Mouse (Mus musculus) kidney, postnatal 0 days (tissue): ENCODE measurements around the gene Gm20388. TPM values are rescaled to one million over a fixed set of nuclear protein-coding genes. Genes with fewer than 3 reads are reported as not detected.

ENCODE experiments used
- ATAC-seq: fragments of 200-750 bp; cut with Nextera tagmentation; replicated peaks from 2 replicates; pipeline ENCODE4 v1.8.0; 2017; ENCODE audit warnings: low read depth, moderate number of reproducible peaks, moderate TSS enrichment, moderate library complexity; ENCODE audit not compliant: low FRiP score
- DNase-seq: peaks from one replicate; pipeline ENCODE4 v3.0.0-alpha.2; 2016; ENCODE audit warnings: low spot score
- H3K27ac ChIP-seq: fragments of 300-500 bp; sonication (generic); 2 replicates; pipeline ENCODE4 v1.5.1; 2014; ENCODE audit warnings: mild to moderate bottlenecking
- H3K27me3 ChIP-seq: fragments of 300-500 bp; sonication (generic); 2 replicates; pipeline ENCODE4 v1.6.1; 2014; ENCODE audit warnings: low read length, mixed read lengths; ENCODE audit not compliant: insufficient read depth
- H3K36me3 ChIP-seq: fragments of 300-500 bp; sonication (generic); 2 replicates; pipeline ENCODE4 v1.6.1; 2014; ENCODE audit warnings: low read length, mixed read lengths; ENCODE audit not compliant: insufficient read depth
- H3K4me1 ChIP-seq: fragments of 300-500 bp; sonication (generic); replicated peaks from 2 replicates; pipeline ENCODE4 v1.6.1; 2014; ENCODE audit warnings: antibody characterized with exemption, low read length, mixed read lengths; ENCODE audit not compliant: insufficient read depth
- H3K4me2 ChIP-seq: fragments of 300-500 bp; sonication (generic); 2 replicates; pipeline ENCODE4 v1.6.1; 2014; ENCODE audit warnings: mild to moderate bottlenecking, low read length, moderate library complexity, mixed read lengths
- H3K4me3 ChIP-seq: fragments of 300-500 bp; sonication (generic); replicated peaks from 2 replicates; pipeline ENCODE4 v1.5.1; 2014; ENCODE audit warnings: low read depth, low read length
- H3K9ac ChIP-seq: fragments of 300-500 bp; sonication (generic); 2 replicates; pipeline ENCODE4 v1.6.1; 2014; ENCODE audit warnings: low read depth, low read length
- H3K9me3 ChIP-seq: fragments of 300-500 bp; sonication (generic); replicated peaks from 2 replicates; pipeline ENCODE4 v1.6.1; 2016; ENCODE audit warnings: low read length, inconsistent platforms, mixed read lengths
- CTCF ChIP-seq: IDR thresholded peaks from 2 replicates; pipeline ENCODE4 v1.5.1; 2016; ENCODE audit warnings: antibody characterized with exemption, low read depth, mild to moderate bottlenecking, moderate library complexity
- WGBS: fragments of 180-500 bp; shearing (Covaris S2); extraction: QIAGEN DNeasy Blood & Tissue Kit; methylation state at CpG from one replicate; pipeline ENCODE4 v1.1.7; 2014; 5-methylcytosine and 5-hydroxymethylcytosine counted together
- polyA plus RNA-seq: library from polyadenylated mRNA; unstranded; fragments of >200 nt; fragmentation: Nextera tagmentation; extraction: Ambion mirVana; gene quantifications from 2 replicates; pipeline ENCODE4 v1.2.1, GENCODE M21; 2015

Gene Gm20388
- polyA plus RNA-seq, 1 experiment from 2014 or later, result not detected

GRCm38 (mm10) chr8:120563851-120564837 lies 653.5 kb downstream of the Gm20388 start:
- Histone ChIP-seq H3K27ac (peak overlapping the region; percentile 74), H3K4me1 (peaks cover 28% of the 10 kb centered on the region), H3K9ac (no peak overlapping the region), H3K4me2 (peak overlapping the region; percentile 1; the same call in 1 of the 2 replicates), H3K27me3 (no peaks in the 10 kb centered on the region), H3K36me3 (peaks cover 30% of the 10 kb centered on the region), H3K9me3 (no peaks in the 10 kb centered on the region), H3K4me3 (no peak overlapping the region)
- no peak; the same call in 1 of the 2 replicates for TF ChIP-seq CTCF
- 22% methylated on average over 20 of the region's 20 CpGs for WGBS
- ATAC-seq (peak; percentile 53), DNase-seq (peak; percentile 90)

- no peak overlapping the region for H3K4me2 ChIP-seq
- no peak overlapping the region for H3K4me3 ChIP-seq
- H3K9me3 ChIP-seq, result no peaks in the 10 kb centered on the region
- no peak overlapping the region for H3K9ac ChIP-seq
- H3K4me1 ChIP-seq, result peaks cover 22% of the 10 kb centered on the region
- no peak overlapping the region for H3K27ac ChIP-seq
- no peak for ATAC-seq
- H3K36me3 ChIP-seq, result peaks cover 35% of the 10 kb centered on the region
- no peak for DNase-seq
- no peak for TF ChIP-seq CTCF
- H3K27me3 ChIP-seq, result no peaks in the 10 kb centered on the region
- 38% methylated on average over 7 of the region's 7 CpGs for WGBS
These were observed 654.6 kb downstream of the Gm20388 start for GRCm38 (mm10) chr8:120565151-120565711.

GRCm38 (mm10) chr8:120566681-120567080 lies 656.0 kb downstream of the Gm20388 start:
- no peak for DNase-seq
- Histone ChIP-seq H3K9ac (no peak overlapping the region), H3K36me3 (peaks cover 43% of the 10 kb centered on the region), H3K4me2 (no peak overlapping the region), H3K9me3 (no peaks in the 10 kb centered on the region), H3K4me1 (peaks cover 22% of the 10 kb centered on the region), H3K27me3 (no peaks in the 10 kb centered on the region), H3K4me3 (no peak overlapping the region), H3K27ac (no peak overlapping the region)
- ATAC-seq, result no peak
- WGBS, result 86% methylated on average over 8 of the region's 8 CpGs
- no peak for TF ChIP-seq CTCF

GRCm38 (mm10) chr8:120567731-120568130 lies 657.1 kb downstream of the Gm20388 start:
- no peak overlapping the region for H3K4me3 ChIP-seq
- DNase-seq (no peak), ATAC-seq (no peak)
- peaks cover 53% of the 10 kb centered on the region for H3K36me3 ChIP-seq
- no peaks in the 10 kb centered on the region for H3K27me3 ChIP-seq
- H3K4me1 ChIP-seq, result peaks cover 19% of the 10 kb centered on the region
- 95% methylated on average over 17 of the region's 17 CpGs for WGBS
- H3K27ac ChIP-seq, result no peak overlapping the region
- H3K9ac ChIP-seq, result no peak overlapping the region
- no peak overlapping the region for H3K4me2 ChIP-seq
- TF ChIP-seq CTCF, result no peak
- H3K9me3 ChIP-seq, result no peaks in the 10 kb centered on the region

DNA sequence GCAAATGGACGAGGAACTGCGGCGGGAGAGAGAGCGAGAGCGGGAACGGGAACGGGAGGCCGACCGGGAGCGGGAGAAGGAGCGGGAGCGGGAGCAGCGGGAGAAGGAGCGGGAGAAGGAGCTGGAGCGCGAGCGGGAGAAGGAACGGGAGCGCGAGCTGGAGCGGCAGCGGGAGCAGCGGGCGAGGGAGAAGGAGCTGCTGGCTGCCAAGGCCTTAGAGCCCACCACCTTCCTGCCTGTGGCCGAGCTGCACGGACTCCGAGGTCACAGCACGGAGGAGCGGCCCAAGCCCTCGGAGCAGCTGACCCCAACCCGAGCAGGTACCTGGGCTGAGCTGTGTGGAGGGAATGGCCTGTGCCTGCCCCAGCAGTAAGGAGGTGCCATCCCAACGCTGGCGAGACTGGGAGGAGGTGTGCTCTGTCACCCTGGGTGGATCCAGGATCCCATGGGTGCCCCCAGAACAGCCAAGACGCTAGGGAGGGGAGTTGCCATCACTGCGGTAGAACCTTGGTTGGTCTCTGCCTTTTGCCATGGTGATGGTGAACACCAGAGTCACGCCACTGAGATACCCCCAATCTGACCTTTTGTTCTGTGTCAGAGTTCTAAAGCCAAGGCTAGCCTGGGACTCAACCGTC lies 657.6 kb downstream of the Gm20388 start:
- no peak for TF ChIP-seq CTCF
- ATAC-seq (no peak), DNase-seq (no peak)
- Histone ChIP-seq H3K4me3 (no peak overlapping the region), H3K27me3 (no peaks in the 10 kb centered on the region), H3K27ac (no peak overlapping the region), H3K36me3 (peaks cover 59% of the 10 kb centered on the region), H3K4me2 (no peak overlapping the region), H3K4me1 (peaks cover 13% of the 10 kb centered on the region), H3K9ac (no peak overlapping the region), H3K9me3 (no peaks in the 10 kb centered on the region)
- 97% methylated on average over 37 of the region's 37 CpGs for WGBS

DNA sequence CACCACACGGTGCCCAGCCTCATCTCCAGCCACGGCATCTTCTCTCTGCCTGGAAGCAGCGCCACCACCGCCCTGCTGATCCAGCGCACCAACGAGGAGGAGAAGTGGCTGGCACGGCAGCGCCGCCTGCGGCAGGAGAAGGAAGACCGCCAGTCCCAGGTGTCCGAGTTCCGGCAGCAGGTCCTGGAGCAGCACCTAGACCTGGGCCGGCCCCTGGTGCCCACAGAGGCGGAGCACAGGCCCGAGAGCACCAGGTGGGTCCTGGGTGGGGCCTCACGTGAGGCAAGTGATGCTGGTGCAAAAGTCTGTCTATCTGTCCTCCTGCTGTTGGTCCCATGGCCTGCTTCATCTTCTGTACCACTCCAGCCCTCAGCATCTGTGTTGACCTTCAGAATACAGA lies 658.5 kb downstream of the Gm20388 start:
- Histone ChIP-seq H3K27ac (no peak overlapping the region), H3K4me1 (peaks cover 5% of the 10 kb centered on the region; the same call in 1 of the 2 replicates), H3K36me3 (peaks cover 67% of the 10 kb centered on the region), H3K9me3 (no peaks in the 10 kb centered on the region), H3K4me2 (no peak overlapping the region), H3K27me3 (no peaks in the 10 kb centered on the region), H3K9ac (no peak overlapping the region), H3K4me3 (no peak overlapping the region)
- no peak for TF ChIP-seq CTCF
- no peak for ATAC-seq
- 96% methylated on average over 17 of the region's 17 CpGs for WGBS
- DNase-seq, result no peak
